Mouse (Mus musculus) kidney, postnatal 10 days (tissue): ENCODE measurements at regions not wholly inside any gene's neighbourhood (a gene's known extent, or its start where the extent isn't known, plus 50 kb on each side); places are given as distances from the start of the nearest gene placed in this dataset.

Source experiments
- DNase-seq: peaks from one replicate; pipeline ENCODE4 v3.0.0; 2021; ENCODE audit warnings: mixed read lengths

DNA sequence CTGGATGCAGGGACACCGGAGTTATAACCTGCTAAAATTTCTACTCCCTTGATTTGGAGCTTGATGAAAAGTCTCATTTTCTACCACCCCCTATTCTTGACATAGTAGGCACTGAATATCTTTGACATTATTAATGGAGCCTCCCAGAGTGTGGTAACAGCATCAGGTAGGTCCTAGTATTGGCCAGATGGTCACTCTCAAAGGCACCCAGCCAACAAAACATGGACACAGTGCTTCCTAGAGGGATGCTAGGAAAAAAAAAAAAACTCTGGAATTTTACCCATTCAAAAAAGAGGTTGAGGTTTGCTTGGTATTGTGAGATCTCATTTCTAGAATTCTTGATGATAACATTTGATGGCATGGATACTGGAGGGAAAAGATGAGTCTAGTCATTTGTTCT lies 740.8 kb downstream of the Epm2a start:
- no peak for DNase-seq

- DNase-seq: no peak
These were observed 749.3 kb downstream of the Epm2a start for GRCm38 (mm10) chr10:12092521-12092920.

DNA sequence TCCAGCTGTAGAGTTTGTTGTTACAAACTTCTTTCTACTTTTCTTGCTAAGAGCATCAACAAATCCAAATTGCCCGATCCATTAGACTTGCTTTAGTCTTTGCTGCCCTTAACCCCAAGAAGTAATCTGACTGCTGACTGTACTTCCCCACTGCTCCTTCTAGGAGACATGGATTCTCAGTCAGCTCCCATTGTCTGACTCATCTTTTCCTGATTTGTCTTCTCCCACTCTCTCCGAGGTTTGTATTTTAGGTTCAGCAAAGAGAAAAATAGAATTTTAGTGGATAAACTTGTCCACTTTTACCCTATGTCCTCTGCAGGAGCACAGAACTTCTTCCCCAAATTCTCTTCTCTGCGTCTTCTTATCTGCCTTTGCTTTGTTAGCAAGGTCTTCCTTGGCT lies 753.5 kb downstream of the Epm2a start:
- DNase-seq: no peak

- peak; percentile 76 for DNase-seq
These were observed 762.2 kb downstream of the Utrn start for GRCm38 (mm10) chr10:12107001-12107418.

DNA sequence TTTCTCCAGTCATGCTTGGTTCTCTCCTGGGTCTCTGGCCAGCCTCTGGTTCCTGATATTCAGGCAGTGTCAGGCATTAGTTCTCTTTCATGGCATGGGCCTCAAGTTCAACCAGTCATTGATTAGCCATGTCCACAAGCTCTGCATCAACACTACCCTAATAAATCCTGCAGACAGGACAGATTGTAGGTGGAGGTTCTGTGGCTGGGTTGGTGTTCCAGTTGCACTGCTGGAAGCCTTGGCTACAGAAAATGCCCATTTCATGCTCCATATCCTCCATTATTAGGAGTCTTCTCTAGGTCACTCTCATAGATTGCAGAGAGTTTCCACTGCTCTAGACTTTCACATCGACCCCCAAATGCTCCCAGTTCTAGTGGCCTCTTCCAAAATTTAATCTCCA lies 757.4 kb downstream of the Utrn start:
- no peak for DNase-seq

DNA sequence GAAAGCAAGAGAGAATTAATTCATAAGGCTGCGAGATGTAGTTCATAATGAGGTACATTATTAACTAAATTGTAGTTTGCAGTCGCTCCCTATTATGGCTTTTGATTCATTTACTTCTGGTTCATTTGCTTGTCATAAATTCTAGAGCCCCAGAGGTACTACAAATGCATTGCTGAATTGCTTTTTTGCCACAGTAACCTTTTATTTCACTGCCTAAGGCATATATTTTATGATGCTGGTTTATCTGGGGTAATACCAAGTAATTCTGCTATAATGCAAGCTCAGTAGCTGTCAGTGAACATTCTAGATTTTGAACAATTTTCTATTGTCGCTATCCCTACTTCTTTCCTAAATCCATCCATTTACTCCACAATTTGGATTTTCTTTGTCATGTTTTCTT lies 753.4 kb downstream of the Utrn start:
- no peak for DNase-seq

- DNase-seq: no peak
These were observed 752.4 kb downstream of the Utrn start for GRCm38 (mm10) chr10:12116662-12117303.

- no peak for DNase-seq
These were observed 744.9 kb downstream of the Utrn start for GRCm38 (mm10) chr10:12124272-12124671.

DNA sequence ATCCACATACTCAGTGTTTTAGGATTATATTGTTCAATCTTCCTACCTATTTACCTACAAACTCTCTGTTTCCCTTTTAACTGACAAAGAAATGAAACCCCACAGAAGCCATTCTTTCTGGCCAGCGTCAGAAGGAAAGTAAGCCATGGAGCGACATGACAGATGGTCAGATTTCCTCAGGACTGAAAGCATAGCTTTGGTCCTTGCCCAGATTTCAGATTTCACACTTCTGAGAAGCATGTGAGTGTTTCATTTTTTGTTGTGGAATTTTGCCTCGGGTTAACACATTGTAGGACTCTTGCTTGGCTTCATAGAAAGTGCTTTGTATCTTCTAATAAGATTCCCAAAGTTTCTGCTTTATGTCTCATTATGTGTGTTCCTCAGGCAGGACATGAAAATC lies 739.7 kb downstream of the Utrn start:
- DNase-seq: no peak

DNA sequence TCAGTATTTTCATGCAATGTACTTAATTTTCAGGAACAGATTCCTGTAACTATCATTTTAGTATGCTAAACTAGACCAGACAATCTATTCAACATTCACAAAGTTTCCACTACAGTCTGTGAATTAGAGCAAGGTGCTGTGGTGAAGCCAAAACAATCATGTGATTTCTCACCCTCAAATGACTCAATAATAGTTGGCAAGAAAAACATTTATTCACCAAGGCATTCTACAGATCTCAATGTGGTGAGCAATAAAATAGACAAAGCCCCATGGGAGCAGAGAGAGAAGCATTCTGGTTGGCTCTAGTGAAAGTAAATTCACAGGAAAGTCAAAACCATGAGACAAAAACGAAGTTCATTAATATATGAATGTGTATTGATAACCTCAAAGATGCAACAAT lies 724.5 kb downstream of the Utrn start:
- DNase-seq: no peak

DNA sequence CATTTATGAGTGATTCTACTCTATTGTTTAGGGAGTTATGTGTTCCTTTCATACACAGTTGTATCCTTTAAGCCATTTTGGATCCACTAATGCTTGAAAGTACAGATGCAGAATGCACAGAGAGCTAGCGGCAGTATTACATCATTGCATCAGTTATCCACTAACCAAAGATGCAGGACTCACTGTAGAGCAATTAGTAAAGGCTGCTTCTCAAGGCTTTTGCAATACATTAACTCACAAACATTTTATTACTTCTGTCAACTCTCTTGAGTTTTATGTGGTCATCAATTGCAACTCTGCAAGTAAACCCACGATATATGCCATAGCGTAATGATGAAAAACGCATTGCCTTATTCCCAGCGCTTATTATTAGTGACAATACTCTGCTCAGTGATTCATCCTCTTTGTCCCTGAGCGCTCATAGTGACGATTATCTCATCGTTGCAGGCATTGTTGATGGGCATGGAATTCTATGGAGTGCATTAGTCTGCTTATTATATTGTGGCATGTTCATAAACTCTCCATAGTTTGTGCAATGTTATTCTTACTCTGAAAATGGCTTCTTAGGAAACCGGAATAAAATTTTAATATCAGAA lies 722.1 kb downstream of the Utrn start:
- no peak for DNase-seq

DNA sequence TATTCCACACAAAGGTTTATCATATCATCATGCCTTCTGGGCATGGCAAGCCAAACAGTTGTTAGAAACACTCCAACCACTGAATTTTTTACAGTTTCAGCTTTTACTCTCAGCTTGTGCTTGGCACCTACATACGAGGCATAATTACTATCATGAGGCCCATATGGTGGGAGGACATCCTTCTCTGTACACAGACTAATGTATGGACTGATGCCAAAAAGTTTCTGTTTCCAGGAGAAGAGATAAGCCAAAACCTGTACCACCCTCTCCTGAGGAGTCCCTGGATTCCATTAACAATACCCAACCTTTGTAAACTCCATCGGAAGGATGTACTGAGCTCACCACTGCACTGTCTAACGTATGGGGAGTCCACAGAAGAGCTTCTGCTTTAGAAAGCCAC lies 698.9 kb downstream of the Utrn start:
- no peak for DNase-seq

DNA sequence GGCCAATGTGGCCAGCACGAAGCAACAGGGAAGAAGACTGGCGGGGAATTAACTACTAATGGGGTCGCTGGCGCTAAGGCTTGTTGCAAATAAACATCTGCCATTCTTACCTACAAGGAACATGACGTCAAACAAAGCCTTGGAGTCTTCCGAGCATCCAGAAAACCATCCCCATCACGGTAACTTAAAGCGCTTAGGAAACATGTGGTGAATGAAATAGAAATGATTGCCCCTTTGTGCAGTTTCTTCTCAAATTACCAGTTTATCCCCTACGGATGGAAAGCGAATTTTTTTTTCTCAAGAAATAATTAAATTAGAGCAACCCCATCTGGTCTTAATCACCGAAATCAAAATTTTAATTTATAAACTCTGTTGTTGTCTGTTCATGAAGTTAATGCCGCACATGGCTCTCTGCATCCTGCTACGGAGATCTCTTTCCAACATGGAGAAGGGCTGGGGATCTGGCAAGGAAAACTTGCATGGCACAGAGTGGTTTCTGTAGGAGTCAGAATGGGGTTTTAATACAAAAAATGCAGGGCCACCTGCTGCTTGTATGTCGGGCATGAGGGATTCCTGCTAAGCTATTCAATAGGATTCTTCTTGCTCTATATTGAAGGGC lies 694.9 kb downstream of the Utrn start:
- DNase-seq: no peak

GRCm38 (mm10) chr10:12175141-12175540 lies 694.0 kb downstream of the Utrn start:
- DNase-seq: peak; percentile 16

DNA sequence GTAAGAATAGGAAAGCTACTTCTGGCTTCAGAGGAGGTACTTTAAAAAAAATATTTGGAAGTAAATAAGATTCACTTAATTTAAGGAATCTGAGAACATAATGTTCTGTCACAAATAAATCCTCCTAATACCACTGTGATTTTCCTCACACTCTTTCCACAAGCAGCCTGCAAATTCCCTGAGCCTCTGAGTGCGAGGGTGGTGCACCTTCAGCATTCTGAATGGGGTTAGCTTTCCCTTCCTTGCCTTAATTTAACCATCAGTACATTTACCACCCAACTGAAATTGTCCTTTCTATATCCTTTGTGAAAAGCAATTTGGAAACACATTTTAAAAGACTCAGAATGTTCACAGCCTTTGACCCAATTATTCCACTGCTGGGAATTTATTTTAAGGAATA lies 691.7 kb downstream of the Utrn start:
- DNase-seq: no peak

GRCm38 (mm10) chr10:12180965-12181364 lies 688.2 kb downstream of the Utrn start:
- DNase-seq: no peak

GRCm38 (mm10) chr10:12186918-12187639 lies 682.1 kb downstream of the Utrn start:
- DNase-seq: no peak

GRCm38 (mm10) chr10:12187669-12188342 lies 681.4 kb downstream of the Utrn start:
- no peak for DNase-seq

DNA sequence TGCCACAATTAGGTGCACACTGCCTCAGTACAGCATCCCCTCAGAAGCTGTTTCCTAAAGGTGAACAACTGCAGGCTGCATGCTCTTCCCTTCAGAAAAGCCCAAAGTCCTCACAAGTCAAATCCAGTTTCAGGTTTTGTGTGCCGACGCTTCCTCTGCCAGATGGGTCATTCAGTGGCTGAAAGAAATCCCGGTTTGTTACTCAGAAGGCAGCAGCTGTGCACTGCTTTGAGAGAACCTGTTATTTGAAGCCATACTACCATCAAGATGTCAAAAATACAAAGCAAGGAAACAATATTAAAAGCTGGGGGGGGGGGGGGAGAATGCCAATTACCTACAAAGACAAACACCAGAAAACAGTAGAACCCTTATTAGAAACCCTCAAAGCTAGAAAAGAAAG lies 678.7 kb downstream of the Utrn start:
- no peak for DNase-seq

- DNase-seq: no peak
These were observed 661.9 kb downstream of the Utrn start for GRCm38 (mm10) chr10:12207301-12207700.

DNA sequence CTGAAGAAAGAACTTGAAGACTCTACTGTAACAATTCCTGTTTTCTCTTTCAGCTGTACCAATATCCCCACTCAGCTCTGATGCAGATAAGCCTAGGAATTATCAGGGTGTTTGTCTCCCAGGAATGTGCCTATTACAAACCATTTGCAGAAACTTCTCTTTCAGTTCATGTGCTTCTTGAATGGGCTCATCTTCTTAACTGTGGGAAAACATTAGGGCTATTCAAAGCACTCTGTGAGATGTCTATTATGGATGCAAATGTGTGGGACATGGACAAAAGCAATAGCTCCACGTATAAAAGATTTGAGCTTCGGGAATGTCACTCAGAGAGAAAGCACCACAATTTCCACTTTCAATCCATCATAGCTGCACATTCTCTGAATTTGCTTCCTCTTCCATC lies 659.0 kb downstream of the Utrn start:
- DNase-seq: no peak

- peak; percentile 8 for DNase-seq
These were observed 650.3 kb downstream of the Utrn start for GRCm38 (mm10) chr10:12218879-12219278.

DNA sequence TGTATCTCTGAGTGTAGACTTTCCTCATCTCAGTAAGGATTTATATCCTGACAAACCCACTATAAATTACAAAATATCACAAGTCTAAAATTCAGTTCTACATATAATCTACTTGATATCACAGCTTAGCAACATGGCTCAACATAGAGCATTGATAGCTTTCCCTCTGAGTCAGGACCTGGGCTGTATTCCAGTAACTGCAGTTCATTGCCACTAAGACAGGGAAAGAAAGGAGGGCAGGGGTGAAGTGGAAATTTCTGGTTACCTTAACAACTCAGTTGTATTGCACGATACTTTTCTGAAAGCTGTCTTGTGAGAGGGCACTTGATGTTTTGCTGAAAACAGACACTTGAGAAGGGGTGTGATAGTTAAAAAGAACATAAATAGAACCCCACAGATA lies 635.0 kb downstream of the Utrn start:
- no peak for DNase-seq
